Comparison of ENCODE assay signal across 10 mouse cellular contexts in genomic region chr14:121314934-121315333, GRCm38 (mm10).
DNase-seq lines count a peak whose midpoint lies in the region; ATAC-seq lines count a peak whose summit lies in the region.
"Had no signal": no experiment of that assay in that cellular context is flagged by ENCODE, and none has a peak within 500 bp of the region (broad histone marks: within the 10 kb centered on the region; RNA-seq: fewer than 3 reads in every experiment).

No protein-coding gene starts in this region.

- H3K4me2 ChIP-seq in stomach, embryonic 16.5 days (ENCODE audit: low read depth, low read length) = no peak overlapping the region

- DNase-seq in cerebellum, postnatal 25 days = peak; percentile 33 to 55
- no peak for DNase-seq in cerebellum, adult 9-10 months
- DNase-seq in kidney, adult 9 months = peak; percentile 22
- DNase-seq in kidney, adult 8-10 months = no peak
- peak; percentile 64 for DNase-seq in testis, postnatal 10 days (ENCODE audit: low spot score)
- no peak for DNase-seq in testis, postnatal 14 days (ENCODE audit: low spot score)
- no peak for DNase-seq in ovary, postnatal 14 days (ENCODE audit: low spot score)
- DNase-seq: cerebellum, adult 11 months had no signal

- no peaks in the 10 kb centered on the region for H3K27me3 ChIP-seq in stomach, embryonic 16.5 days (ENCODE audit: control insufficient read depth, insufficient read depth, low read length)
- H3K27me3 ChIP-seq: CH12.LX had no signal

- no peaks in the 10 kb centered on the region for H3K9me3 ChIP-seq in stomach, embryonic 16.5 days (replicated peaks; ENCODE audit: control insufficient read depth, low read length)

- no peak overlapping the region for H3K9ac ChIP-seq in stomach, embryonic 16.5 days (ENCODE audit: low read length)

- no peak overlapping the region for H3K27ac ChIP-seq in stomach, embryonic 16.5 days (ENCODE audit: low read length)

- WGBS in stomach, embryonic 16.5 days = 60% methylated on average over 3 of the region's 3 CpGs

- no peaks in the 10 kb centered on the region for H3K36me3 ChIP-seq in stomach, embryonic 16.5 days (ENCODE audit: control insufficient read depth, insufficient read depth, low read length)

- ATAC-seq in stomach, embryonic 16.5 days (ENCODE audit: insufficient read depth, low FRiP score) = 0 out of 2 replicates have a peak, but pooled peaks have one; percentile 18

- H3K4me1 ChIP-seq in stomach, embryonic 16.5 days (ENCODE audit: control insufficient read depth, insufficient read depth, low read length) = peaks cover 53% of the 10 kb centered on the region

- no peak overlapping the region for H3K4me3 ChIP-seq in stomach, embryonic 16.5 days (replicated peaks; ENCODE audit: low read length)

Comparison
In these comparisons a context has a peak if more than half of its experiments do, and no peak if none do; other contexts are left out.
1. DNase-seq: peak in cerebellum, postnatal 25 days (2 of 2), kidney, adult 9 months (single experiment) and testis, postnatal 10 days (single experiment); none in cerebellum, adult 9-10 months (single experiment), kidney, adult 8-10 months (0 of 2), testis, postnatal 14 days (single experiment) and ovary, postnatal 14 days (single experiment).